Mouse (Mus musculus) spleen, adult 2 months (tissue): ENCODE measurements around the gene Rrnad1. TPM values are rescaled to one million over a fixed set of nuclear protein-coding genes. Genes with fewer than 3 reads are reported as not detected.

ENCODE experiments used
- DNase-seq, 2 experiments: peaks; one replicate each; pipeline versions ENCODE4 v3.0.0 to v3.0.0-alpha.2; 2012 to 2021; ENCODE audit warnings: low spot score in 2 of 2, low read depth in 1 of 2
- H3K27ac ChIP-seq: fragments of 200-500 bp; 2 replicates; pipeline ENCODE4 v1.5.1; 2012; ENCODE audit warnings: low read length, inconsistent platforms; ENCODE audit not compliant: insufficient read depth
- H3K27me3 ChIP-seq: fragments of 200-500 bp; 2 replicates; pipeline ENCODE4 v1.6.1; 2012; ENCODE audit warnings: mild to moderate bottlenecking, moderate library complexity, low read length, inconsistent platforms; ENCODE audit not compliant: control insufficient read depth, insufficient read depth
- H3K36me3 ChIP-seq: fragments of 200-500 bp; 2 replicates; pipeline ENCODE4 v1.6.1; 2012; ENCODE audit warnings: mild to moderate bottlenecking, low read length, inconsistent platforms; ENCODE audit not compliant: control insufficient read depth, insufficient read depth
- H3K4me1 ChIP-seq: fragments of 200-500 bp; 2 replicates; pipeline ENCODE4 v1.6.1; 2011; ENCODE audit warnings: inconsistent platforms; ENCODE audit not compliant: control insufficient read depth, insufficient read depth, insufficient read length
- H3K4me3 ChIP-seq: fragments of 200-500 bp; 2 replicates; pipeline ENCODE4 v1.5.1; 2011; ENCODE audit warnings: mild to moderate bottlenecking, inconsistent platforms; ENCODE audit not compliant: insufficient read depth, insufficient read length; ENCODE audit errors: extremely low read depth
- CTCF ChIP-seq: fragments of 200-500 bp; IDR thresholded peaks from 2 replicates; pipeline ENCODE4 v1.5.1; 2011; ENCODE audit warnings: mild to moderate bottlenecking, inconsistent platforms; ENCODE audit not compliant: insufficient read depth, insufficient read length, insufficient replicate concordance; ENCODE audit errors: extremely low read depth
- POLR2A ChIP-seq: fragments of 200-500 bp; IDR thresholded peaks from 2 replicates; pipeline ENCODE4 v1.6.1; 2011; ENCODE audit warnings: low read depth, low read length, inconsistent platforms
- WGBS: fragments of 180-500 bp; shearing (Covaris S2); methylation state at CpG from one replicate; pipeline ENCODE4 v1.1.7; 2018; 5-methylcytosine and 5-hydroxymethylcytosine counted together
- polyA plus RNA-seq: library from polyadenylated mRNA; depleted of rRNA; stranded (reverse); fragments of >200 nt; gene quantifications from 2 replicates; pipeline ENCODE4 v1.2.3, GENCODE M21; 2012; rRNA removed

The Rrnad1 gene
- polyA plus RNA-seq, 1 experiment, result 35.6 TPM

DNA sequence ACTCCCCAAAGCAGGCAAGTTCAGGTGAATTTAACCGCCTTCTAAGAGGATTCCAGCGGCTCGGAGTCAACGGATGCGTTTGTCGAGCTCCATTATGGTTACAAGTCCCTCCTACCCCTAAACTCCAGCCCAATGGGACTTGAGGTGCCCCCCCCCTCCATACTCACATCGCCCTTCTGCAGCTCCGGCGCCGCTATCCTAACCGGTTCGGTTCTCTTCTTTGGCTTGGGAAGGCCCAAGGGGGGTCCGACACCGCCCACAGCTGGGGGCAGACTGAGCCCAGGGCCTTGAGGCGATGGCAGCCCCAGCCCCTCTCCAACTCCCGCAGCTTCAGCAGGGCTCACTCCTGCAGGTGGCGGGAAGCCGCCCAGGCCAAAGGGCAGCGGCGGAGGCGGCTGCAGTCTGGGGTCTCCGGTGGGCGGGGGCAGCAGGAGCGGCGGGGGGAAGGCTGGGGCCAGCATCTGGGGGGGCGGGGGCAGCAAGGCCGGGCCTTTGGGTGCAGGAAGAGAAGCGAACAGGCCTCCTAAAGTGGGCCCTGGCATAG lies 45.7 kb downstream of the Rrnad1 start:
- Histone ChIP-seq H3K27me3 (no peaks in the 10 kb centered on the region), H3K4me1 (peaks cover 13% of the 10 kb centered on the region), H3K27ac (peak overlapping the region; percentile 86), H3K36me3 (no peaks in the 10 kb centered on the region), H3K4me3 (peak overlapping the region; percentile 80)
- peak in 1 of 2 experiments; percentile 31 for DNase-seq
- WGBS, result under 1% methylated on average over 28 of the region's 28 CpGs
- TF ChIP-seq POLR2A, result no peak
- TF ChIP-seq CTCF, result no peak

DNA sequence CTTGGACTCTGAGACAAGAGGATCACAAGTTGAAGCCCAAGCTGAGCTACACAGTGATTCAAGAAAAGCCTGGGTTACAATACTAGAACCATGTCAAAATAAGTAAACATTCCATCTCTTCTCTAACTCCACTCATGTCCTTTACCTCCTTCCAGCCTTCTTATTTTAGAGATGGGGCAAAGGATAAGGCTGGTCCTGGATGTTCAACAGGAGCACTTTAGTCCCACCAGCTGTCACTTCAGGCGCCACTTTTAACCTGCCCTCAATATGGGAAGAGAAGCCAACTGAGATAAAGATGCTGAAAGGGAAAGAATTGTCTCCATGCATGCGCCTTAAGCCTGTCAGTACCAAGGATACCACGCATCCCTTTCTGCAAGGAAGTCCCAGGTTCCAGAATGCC lies 46.2 kb downstream of the Rrnad1 start:
- H3K27ac ChIP-seq, result no peak overlapping the region; the same call in 1 of the 2 replicates
- no peak for DNase-seq
- H3K4me1 ChIP-seq, result peaks cover 13% of the 10 kb centered on the region
- no peaks in the 10 kb centered on the region for H3K36me3 ChIP-seq
- TF ChIP-seq CTCF, result no peak
- TF ChIP-seq POLR2A, result no peak
- H3K27me3 ChIP-seq, result no peaks in the 10 kb centered on the region
- H3K4me3 ChIP-seq, result peak overlapping the region; percentile 80
- 1% methylated on average over 3 of the region's 3 CpGs for WGBS

DNA sequence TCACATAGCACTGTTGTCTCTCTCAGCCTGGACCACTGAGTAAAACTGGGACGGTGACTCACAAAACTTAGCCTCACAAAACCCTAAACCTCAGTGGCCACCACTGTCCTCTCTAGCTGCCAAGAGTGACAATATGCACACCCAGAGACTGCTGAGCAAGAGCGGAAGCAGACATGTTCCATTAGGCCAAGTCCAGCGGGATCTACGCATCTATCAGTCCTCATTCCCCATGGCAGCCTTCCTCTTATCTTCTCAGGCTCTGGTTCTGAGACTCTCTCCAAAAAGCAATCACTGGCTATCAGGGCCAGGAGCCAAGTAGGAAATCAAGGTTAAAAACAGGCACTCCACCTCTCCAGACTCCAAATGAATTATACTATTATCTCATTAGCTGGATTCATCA lies 52.8 kb downstream of the Rrnad1 start:
- 0 out of 2 replicates have a peak, but pooled peaks cover 2% of the 10 kb centered on the region for H3K4me1 ChIP-seq
- no peak for TF ChIP-seq POLR2A
- TF ChIP-seq CTCF, result no peak
- H3K27ac ChIP-seq, result no peak overlapping the region
- H3K27me3 ChIP-seq, result no peaks in the 10 kb centered on the region
- no peak for DNase-seq
- 91% methylated on average over 4 of the region's 4 CpGs for WGBS
- H3K36me3 ChIP-seq, result peaks cover 3% of the 10 kb centered on the region; the same call in 1 of the 2 replicates
- no peak overlapping the region for H3K4me3 ChIP-seq

Other genes starting within 250 kb of the Rrnad1 start
- 0.09 and 0.25 TPM in 2 replicates for gene Lrrc71, start 182.1 kb downstream of the Rrnad1 start, polyA plus RNA-seq
- gene Ntrk1, start 135.6 kb downstream of the Rrnad1 start, polyA plus RNA-seq, result 0.09 and 0.14 TPM in 2 replicates
- 0.25 and 0.42 TPM in 2 replicates for gene Insrr, start 133.8 kb downstream of the Rrnad1 start, polyA plus RNA-seq
- 63.8 and 65.8 TPM in 2 replicates for gene Pear1, start 106.4 kb downstream of the Rrnad1 start, polyA plus RNA-seq
- 27.4 and 29.1 TPM in 2 replicates for gene Sh2d2a, start 84.0 kb downstream of the Rrnad1 start, polyA plus RNA-seq
- gene Prcc, start 45.1 kb downstream of the Rrnad1 start, polyA plus RNA-seq, result 23.3 and 23.4 TPM in 2 replicates
- gene Hdgf, start 24.4 kb downstream of the Rrnad1 start, polyA plus RNA-seq, result 43.6 and 50.0 TPM in 2 replicates
- gene Mrpl24, start 11.2 kb downstream of the Rrnad1 start, polyA plus RNA-seq, result 24.3 and 34.6 TPM in 2 replicates
- gene Isg20l2, start 403 bp downstream of the Rrnad1 start, polyA plus RNA-seq, result 14.3 and 17.4 TPM in 2 replicates
- gene Crabp2, start 17.9 kb upstream of the Rrnad1 start, polyA plus RNA-seq, result 0.08 TPM in 1 of 2 replicates, not detected in the other
- 1.2 and 1.7 TPM in 2 replicates for gene Nes, start 40.4 kb upstream of the Rrnad1 start, polyA plus RNA-seq
- 0.11 TPM in 1 of 2 replicates, not detected in the other for gene Bcan, start 69.5 kb upstream of the Rrnad1 start, polyA plus RNA-seq
- gene Hapln2, start 96.9 kb upstream of the Rrnad1 start, polyA plus RNA-seq, result not detected in 2 replicates
- gene Gpatch4, start 112.4 kb upstream of the Rrnad1 start, polyA plus RNA-seq, result 5.0 and 5.2 TPM in 2 replicates
- gene Naxe, start 127.8 kb upstream of the Rrnad1 start, polyA plus RNA-seq, result 30.0 and 32.1 TPM in 2 replicates
- gene Ttc24, start 147.6 kb upstream of the Rrnad1 start, polyA plus RNA-seq, result not detected in 2 replicates
- 4.3 and 5.0 TPM in 2 replicates for gene Iqgap3, start 151.3 kb upstream of the Rrnad1 start, polyA plus RNA-seq
- gene Mef2d, start 211.7 kb upstream of the Rrnad1 start, polyA plus RNA-seq, result 119 and 142 TPM in 2 replicates